Mouse (Mus musculus): ENCODE data around the gene Helq.

- no peak for TF ChIP-seq POLR2A (IDR thresholded peaks at IDR 0.05; ENCODE audit: borderline replicate concordance, extremely low read depth, low read depth, low read length)
- TF ChIP-seq CTCF (IDR thresholded peaks at IDR 0.05; ENCODE audit: insufficient read depth, low read length) = no peak
These were observed 26.8 kb downstream of the Helq start for GRCm38 (mm10) chr5:100771575-100771974.

Data from lung, adult 2 months (tissue).